ENCODE assay signal across 8 mouse cellular contexts in genomic region chr4:137469845-137470692, GRCm38 (mm10). TPM values are rescaled to one million over a fixed set of nuclear protein-coding genes. Genes with fewer than 3 reads are reported as not detected.
DNase-seq lines count a peak whose midpoint lies in the region; ATAC-seq and TF ChIP-seq lines count a peak whose summit lies in the region.

No protein-coding gene starts in this region.

- TF ChIP-seq POLR2A in myocyte (IDR thresholded peaks at IDR 0.05; ENCODE audit: insufficient read length, low read depth): peak; percentile 37

- WGBS in kidney, embryonic 16.5 days: 20% methylated on average over 15 of the region's 15 CpGs
- 32% methylated on average over 15 of the region's 15 CpGs for WGBS in embryonic facial prominence, embryonic 13.5 days

- peak overlapping the region; percentile 84 for H3K9ac ChIP-seq in kidney, embryonic 16.5 days (replicated peaks; ENCODE audit: low read length)
- H3K9ac ChIP-seq in embryonic facial prominence, embryonic 13.5 days: peak overlapping the region; percentile 89

- H3K4me3 ChIP-seq in kidney, embryonic 16.5 days (ENCODE audit: low read length): peak overlapping the region; percentile 83
- H3K4me3 ChIP-seq in embryonic facial prominence, embryonic 13.5 days: peak overlapping the region; percentile 82
- H3K4me3 ChIP-seq in myocyte: peak overlapping the region; percentile 97

- peak overlapping the region; percentile 87 for H3K27ac ChIP-seq in kidney, embryonic 16.5 days (ENCODE audit: low read length)
- H3K27ac ChIP-seq in embryonic facial prominence, embryonic 13.5 days: peak overlapping the region; percentile 72

- H3K4me1 ChIP-seq in kidney, embryonic 16.5 days (ENCODE audit: insufficient read depth, low read length): peaks cover 71% of the 10 kb centered on the region
- H3K4me1 ChIP-seq in embryonic facial prominence, embryonic 13.5 days: peaks cover 75% of the 10 kb centered on the region

- ATAC-seq in kidney, embryonic 16.5 days (ENCODE audit: low FRiP score, low TSS enrichment): 0 out of 2 replicates have a peak, but pooled peaks have one; percentile 7
- ATAC-seq in embryonic facial prominence, embryonic 13.5 days (ENCODE audit: insufficient number of reproducible peaks, insufficient read depth, low FRiP score, low TSS enrichment, low read depth): no peak

- H3ac ChIP-seq in myocyte (ENCODE audit: control insufficient read depth, insufficient read length): peak overlapping the region; percentile 85

- no peak for DNase-seq in kidney, adult 8-10 months
- peak; percentile 5 for DNase-seq in induced T-regulatory cell, adult 2 months (ENCODE audit: low read depth)
- DNase-seq in retina, embryonic 14.5 days (ENCODE audit: low spot score): no peak
- no peak for DNase-seq in cerebellum, adult 9-11 months
- DNase-seq in cerebellum, adult 9-10 months: no peak

- peak overlapping the region; percentile 82 for H3K4me2 ChIP-seq in kidney, embryonic 16.5 days (replicated peaks; ENCODE audit: low read depth, low read length)
- peak overlapping the region; percentile 83 for H3K4me2 ChIP-seq in embryonic facial prominence, embryonic 13.5 days
- peak overlapping the region; percentile 97 for H3K4me2 ChIP-seq in myocyte (ENCODE audit: low read depth)

- H3K79me2 ChIP-seq in myocyte (ENCODE audit: control insufficient read depth, insufficient read depth): peaks cover 61% of the 10 kb centered on the region

- no peaks in the 10 kb centered on the region for H3K9me3 ChIP-seq in kidney, embryonic 16.5 days (ENCODE audit: low read length)
- H3K9me3 ChIP-seq in embryonic facial prominence, embryonic 13.5 days: no peaks in the 10 kb centered on the region

- no peaks in the 10 kb centered on the region for H3K36me3 ChIP-seq in kidney, embryonic 16.5 days (ENCODE audit: insufficient read depth, low read length)
- H3K36me3 ChIP-seq in embryonic facial prominence, embryonic 13.5 days: 0 out of 2 replicates have a peak, but pooled peaks cover 3% of the 10 kb centered on the region
- H3K36me3 ChIP-seq in myocyte (ENCODE audit: control insufficient read depth, insufficient read depth): no peaks in the 10 kb centered on the region

- H3K27me3 ChIP-seq in kidney, embryonic 16.5 days (ENCODE audit: insufficient read depth, low read length): no peaks in the 10 kb centered on the region
- H3K27me3 ChIP-seq in embryonic facial prominence, embryonic 13.5 days: no peaks in the 10 kb centered on the region
- H3K27me3 ChIP-seq in myocyte (ENCODE audit: control insufficient read depth, insufficient read depth, insufficient read length): no peaks in the 10 kb centered on the region

TF ChIP-seq in myocyte, 11 proteins besides CTCF, POLR2A, EP300 and RAD21:
- TF ChIP-seq MAX (IDR thresholded peaks at IDR 0.05; ENCODE audit: low read depth): no peak
- TF ChIP-seq POLR2AphosphoS2 (IDR thresholded peaks at IDR 0.05; ENCODE audit: insufficient read length, low read depth): no peak
- no peak for TF ChIP-seq MYOG (IDR thresholded peaks at IDR 0.05; ENCODE audit: control insufficient read depth in 1 of 3, insufficient read depth in 1 of 3, insufficient read length in 2 of 3, low read depth in 2 of 3)
- TF ChIP-seq REST (IDR thresholded peaks at IDR 0.05; ENCODE audit: insufficient read depth, insufficient read length): no peak
- no peak for TF ChIP-seq TCF12 (IDR thresholded peaks at IDR 0.05; ENCODE audit: insufficient read depth, poor library complexity, severe bottlenecking)
- no peak for TF ChIP-seq E2F4 (IDR thresholded peaks at IDR 0.05; ENCODE audit: insufficient read depth)
- TF ChIP-seq TCF3 (IDR thresholded peaks at IDR 0.05; ENCODE audit: insufficient read length, low read depth): no peak
- TF ChIP-seq USF1 (IDR thresholded peaks at IDR 0.05; ENCODE audit: low read depth): no peak
- TF ChIP-seq MYOD1 (IDR thresholded peaks at IDR 0.05; ENCODE audit: control insufficient read depth in 1 of 3, insufficient read length in 2 of 3, low read depth in 2 of 3): no peak
- TF ChIP-seq SRF (IDR thresholded peaks at IDR 0.05; ENCODE audit: control insufficient read depth, insufficient read length, low read depth): no peak
- TF ChIP-seq CEBPB (IDR thresholded peaks at IDR 0.05; ENCODE audit: insufficient read depth, poor library complexity, severe bottlenecking): no peak

RNA-seq across cellular contexts. Expression of gene Hspg2, which starts 1.5 kb away (rescaled TPM):
- polyA plus RNA-seq in kidney, embryonic 16.5 days (2015; fragmentation: Nextera tagmentation; extraction: Ambion mirVana): 39.6 and 41.7 TPM in 2 replicates
- 28.2 and 30.0 TPM in 2 replicates for polyA plus RNA-seq in embryonic facial prominence, embryonic 13.5 days (2015; fragmentation: Nextera tagmentation; extraction: Ambion mirVana)
- 209 TPM for polyA plus RNA-seq in myocyte (2012; fragmentation: generic; extraction: Trizol)

RNA-seq across cellular contexts. Expression of gene 1700013G24Rik, which starts 17.0 kb away (rescaled TPM):
- not detected in 2 replicates for polyA plus RNA-seq in kidney, embryonic 16.5 days (2015; fragmentation: Nextera tagmentation; extraction: Ambion mirVana)
- polyA plus RNA-seq in embryonic facial prominence, embryonic 13.5 days (2015; fragmentation: Nextera tagmentation; extraction: Ambion mirVana): not detected in 2 replicates
- polyA plus RNA-seq in myocyte (2012; fragmentation: generic; extraction: Trizol): 0.55 TPM

RNA-seq across cellular contexts. Expression of gene Cela3b, which starts 39.7 kb away (rescaled TPM):
- polyA plus RNA-seq in kidney, embryonic 16.5 days (2015; fragmentation: Nextera tagmentation; extraction: Ambion mirVana): not detected in 2 replicates
- polyA plus RNA-seq in embryonic facial prominence, embryonic 13.5 days (2015; fragmentation: Nextera tagmentation; extraction: Ambion mirVana): 0.29 TPM in 1 of 2 replicates, not detected in the other
- 0.38 TPM for polyA plus RNA-seq in myocyte (2012; fragmentation: generic; extraction: Trizol)
